Mouse (Mus musculus): Measurements from ENCODE around the gene Opa1.

GRCm38 (mm10) chr16:29682555-29683431 lies 103.7 kb downstream of the Opa1 start:
- no peak for TF ChIP-seq CTCF (IDR thresholded peaks at IDR 0.05; ENCODE audit: borderline replicate concordance, control insufficient read depth, extremely low read depth, insufficient read depth, low read length, poor library complexity)
- no peak for TF ChIP-seq POLR2A (IDR thresholded peaks at IDR 0.05; ENCODE audit: control insufficient read depth, extremely low read depth, insufficient read depth, low read length, poor library complexity)
